Mouse (Mus musculus) ES-Bruce4 (cell line): ENCODE results near the gene Bcl2. TPM values are rescaled to one million over a fixed set of nuclear protein-coding genes. Genes with fewer than 3 reads are reported as not detected.

Experiments
- H3K27ac ChIP-seq: 2 replicates; pipeline ENCODE4 v1.5.1; 2012; ENCODE audit warnings: low read length, inconsistent platforms; ENCODE audit not compliant: insufficient read depth
- H3K27me3 ChIP-seq: 2 replicates; pipeline ENCODE4 v1.6.1; 2012; ENCODE audit warnings: mild to moderate bottlenecking, low read length, inconsistent platforms; ENCODE audit not compliant: control insufficient read depth, poor library complexity, insufficient read depth, severe bottlenecking
- H3K36me3 ChIP-seq: 2 replicates; pipeline ENCODE4 v1.6.1; 2012; ENCODE audit warnings: inconsistent platforms, mild to moderate bottlenecking, low read length, moderate library complexity; ENCODE audit not compliant: control insufficient read depth, poor library complexity, insufficient read depth, severe bottlenecking
- H3K4me1 ChIP-seq: one replicate; pipeline ENCODE4 v1.8.1; 2011; ENCODE audit warnings: low read length; ENCODE audit not compliant: control insufficient read depth, insufficient read depth
- H3K4me3 ChIP-seq: 2 replicates; pipeline ENCODE4 v1.5.1; 2011; ENCODE audit warnings: low read depth, mild to moderate bottlenecking, low read length
- H3K9ac ChIP-seq: 2 replicates; pipeline ENCODE4 v1.6.1; 2012; ENCODE audit warnings: low read depth, mild to moderate bottlenecking, inconsistent platforms; ENCODE audit not compliant: poor library complexity, severe bottlenecking
- H3K9me3 ChIP-seq: replicated peaks from 2 replicates; pipeline ENCODE4 v1.6.1; 2012; ENCODE audit warnings: mild to moderate bottlenecking, low read length, inconsistent platforms; ENCODE audit not compliant: control insufficient read depth, poor library complexity, insufficient read depth, severe bottlenecking
- CTCF ChIP-seq: IDR thresholded peaks from one replicate; pipeline ENCODE4 v1.8.1; 2011; ENCODE audit warnings: low read depth, low read length
- EP300 ChIP-seq: IDR thresholded peaks from 2 replicates; pipeline ENCODE4 v1.6.1; 2011; ENCODE audit warnings: low read depth, low read length; ENCODE audit not compliant: insufficient read depth
- POLR2A ChIP-seq: IDR thresholded peaks from one replicate; pipeline ENCODE4 v1.8.1; 2011; ENCODE audit warnings: low read length; ENCODE audit not compliant: insufficient read depth
- polyA plus RNA-seq: library from polyadenylated mRNA; stranded (reverse); fragments of >200 nt; gene quantifications from 2 replicates; pipeline ENCODE4 v1.2.4, GENCODE M21; 2011; ENCODE audit warnings: low read depth; ENCODE audit not compliant: missing spikeins, insufficient read depth, insufficient read length

Bcl2 gene
- polyA plus RNA-seq, 1 experiment, result 3.0 TPM

DNA sequence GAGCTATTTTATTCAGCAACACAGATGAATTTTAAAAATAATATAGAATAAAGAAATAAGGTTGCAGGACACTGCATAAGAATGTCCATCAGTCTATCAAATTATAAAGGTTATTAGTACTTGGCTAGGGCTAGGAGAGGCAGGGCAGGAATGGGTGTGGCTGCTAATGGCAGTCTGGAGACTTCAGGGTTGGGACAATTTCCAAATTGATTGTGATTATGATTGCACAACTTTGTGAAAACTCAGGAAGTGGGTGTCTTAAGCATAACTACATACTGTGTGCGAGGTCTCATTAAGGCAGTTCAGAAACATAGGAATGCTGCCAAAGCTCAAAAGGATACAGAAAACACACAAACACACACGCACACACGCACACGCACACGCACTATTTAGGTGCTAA, 37.9 kb upstream of the Bcl2 start:
- Histone ChIP-seq H3K27me3 (no peaks in the 10 kb centered on the region), H3K27ac (no peak overlapping the region), H3K9me3 (no peaks in the 10 kb centered on the region), H3K4me1 (no peaks in the 10 kb centered on the region), H3K36me3 (peaks cover 30% of the 10 kb centered on the region), H3K9ac (no peak overlapping the region), H3K4me3 (no peak overlapping the region)
- TF ChIP-seq EP300 (no peak), CTCF (no peak), POLR2A (no peak)

DNA sequence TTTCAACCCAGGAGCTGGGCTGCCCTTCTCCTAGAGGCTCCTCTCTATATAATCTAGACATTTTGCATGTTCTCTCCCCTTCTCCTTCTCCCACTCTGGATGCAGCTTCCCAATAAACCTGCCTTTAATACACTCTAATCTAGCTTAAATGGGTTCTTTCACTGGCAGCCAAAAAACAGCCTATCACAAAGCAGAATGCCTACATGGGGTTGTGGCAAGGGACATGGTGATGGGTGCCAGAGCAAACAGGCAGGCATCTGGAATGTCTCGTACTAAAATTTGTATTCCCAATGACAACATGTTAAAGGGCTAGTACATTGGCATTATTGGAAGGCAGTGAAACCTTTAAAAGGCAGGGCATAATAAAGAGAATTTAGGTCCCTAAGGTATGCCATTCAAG, 36.6 kb upstream of the Bcl2 start:
- no peaks in the 10 kb centered on the region for H3K4me1 ChIP-seq
- H3K36me3 ChIP-seq, result peaks cover 38% of the 10 kb centered on the region
- no peaks in the 10 kb centered on the region for H3K9me3 ChIP-seq
- no peak for TF ChIP-seq EP300
- TF ChIP-seq POLR2A, result no peak
- H3K27me3 ChIP-seq, result no peaks in the 10 kb centered on the region
- H3K9ac ChIP-seq, result no peak overlapping the region
- H3K4me3 ChIP-seq, result no peak overlapping the region
- H3K27ac ChIP-seq, result no peak overlapping the region

DNA sequence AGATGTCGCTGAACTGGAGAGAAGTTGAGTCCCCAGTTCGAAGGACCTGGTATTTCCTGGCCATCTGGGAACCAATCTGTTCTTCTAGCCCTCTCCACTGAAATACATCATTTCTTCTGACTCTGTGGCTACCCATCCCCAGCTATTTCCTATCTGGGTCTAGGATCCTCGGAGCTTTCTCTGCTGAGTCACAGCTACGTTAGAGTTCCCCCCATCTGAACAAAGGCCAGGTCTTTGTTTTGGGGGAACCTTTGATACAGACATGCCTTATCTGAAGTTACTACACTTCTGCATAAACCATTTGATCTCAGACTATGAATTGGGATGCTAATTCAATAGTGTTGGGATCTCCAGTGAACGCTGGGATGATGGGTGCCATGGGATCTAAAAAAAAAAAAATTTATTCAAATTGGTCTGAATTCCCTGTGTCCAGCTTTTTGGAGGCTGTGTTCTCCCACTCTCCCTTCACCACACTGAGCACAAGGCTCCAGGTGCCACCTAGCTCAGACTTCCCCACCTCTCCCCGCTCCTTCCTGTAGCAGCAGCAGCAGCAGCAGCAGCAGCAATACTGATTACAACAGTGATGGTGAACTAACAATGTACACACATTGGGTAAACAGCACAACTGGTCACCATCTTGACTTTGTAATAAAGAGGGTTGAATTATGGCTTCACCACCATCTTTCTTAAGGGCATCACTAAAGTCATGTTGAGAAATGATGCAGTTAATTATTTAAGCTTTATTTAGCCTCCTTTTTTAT, 34.7 kb upstream of the Bcl2 start:
- no peak overlapping the region for H3K27ac ChIP-seq
- H3K9ac ChIP-seq, result no peak overlapping the region
- H3K36me3 ChIP-seq, result peaks cover 28% of the 10 kb centered on the region
- H3K4me3 ChIP-seq, result no peak overlapping the region
- no peaks in the 10 kb centered on the region for H3K27me3 ChIP-seq
- H3K9me3 ChIP-seq, result no peaks in the 10 kb centered on the region
- TF ChIP-seq POLR2A, result no peak
- TF ChIP-seq EP300, result no peak
- TF ChIP-seq CTCF, result no peak
- no peaks in the 10 kb centered on the region for H3K4me1 ChIP-seq

DNA sequence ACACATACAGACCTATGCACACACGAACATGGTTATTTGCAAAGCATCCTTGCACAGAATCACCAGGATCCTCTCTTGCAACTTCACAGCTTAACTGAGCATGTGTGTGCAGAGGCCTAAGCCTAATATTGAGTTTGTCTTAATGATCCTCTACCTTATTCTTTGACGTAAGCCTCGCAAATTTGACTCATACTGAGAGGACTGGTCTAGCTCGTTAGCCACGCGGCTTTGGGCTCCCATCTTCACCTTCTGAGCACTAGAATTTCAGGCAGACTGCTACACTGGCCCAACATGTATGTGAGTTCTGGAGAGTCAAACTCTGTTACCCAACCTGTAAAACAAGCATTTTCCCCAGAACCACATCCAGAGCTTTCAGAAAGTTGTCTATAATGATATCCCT, 28.9 kb upstream of the Bcl2 start:
- no peaks in the 10 kb centered on the region for H3K4me1 ChIP-seq
- H3K27ac ChIP-seq, result no peak overlapping the region
- H3K9me3 ChIP-seq, result no peaks in the 10 kb centered on the region
- TF ChIP-seq POLR2A (no peak), EP300 (no peak), CTCF (no peak)
- H3K9ac ChIP-seq, result no peak overlapping the region
- H3K27me3 ChIP-seq, result no peaks in the 10 kb centered on the region
- H3K4me3 ChIP-seq, result no peak overlapping the region
- H3K36me3 ChIP-seq, result peaks cover 27% of the 10 kb centered on the region

DNA sequence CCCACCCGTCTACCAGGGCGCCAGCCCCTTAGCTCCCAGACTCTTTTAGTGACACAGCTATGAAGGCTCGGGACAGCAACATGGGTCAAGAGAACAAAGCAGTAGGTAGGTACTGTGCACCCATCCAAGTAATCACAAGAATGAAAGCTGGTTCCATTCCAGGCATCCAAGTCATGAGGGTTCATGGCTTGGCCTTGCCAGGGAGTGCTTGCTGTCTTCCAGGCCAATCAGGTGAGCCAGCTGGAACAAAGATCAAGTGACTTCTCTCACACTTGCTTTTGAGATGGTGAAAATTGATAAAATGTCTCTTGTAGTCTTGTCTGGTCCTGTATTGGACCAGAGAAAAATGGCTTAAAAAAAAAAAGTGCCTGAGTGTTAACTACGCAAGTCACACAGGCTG, 26.7 kb upstream of the Bcl2 start:
- peaks cover 12% of the 10 kb centered on the region for H3K36me3 ChIP-seq
- no peaks in the 10 kb centered on the region for H3K27me3 ChIP-seq
- H3K27ac ChIP-seq, result no peak overlapping the region
- no peaks in the 10 kb centered on the region for H3K9me3 ChIP-seq
- no peak for TF ChIP-seq POLR2A
- no peak for TF ChIP-seq CTCF
- no peak for TF ChIP-seq EP300
- H3K4me1 ChIP-seq, result no peaks in the 10 kb centered on the region
- no peak overlapping the region for H3K4me3 ChIP-seq
- H3K9ac ChIP-seq, result no peak overlapping the region

DNA sequence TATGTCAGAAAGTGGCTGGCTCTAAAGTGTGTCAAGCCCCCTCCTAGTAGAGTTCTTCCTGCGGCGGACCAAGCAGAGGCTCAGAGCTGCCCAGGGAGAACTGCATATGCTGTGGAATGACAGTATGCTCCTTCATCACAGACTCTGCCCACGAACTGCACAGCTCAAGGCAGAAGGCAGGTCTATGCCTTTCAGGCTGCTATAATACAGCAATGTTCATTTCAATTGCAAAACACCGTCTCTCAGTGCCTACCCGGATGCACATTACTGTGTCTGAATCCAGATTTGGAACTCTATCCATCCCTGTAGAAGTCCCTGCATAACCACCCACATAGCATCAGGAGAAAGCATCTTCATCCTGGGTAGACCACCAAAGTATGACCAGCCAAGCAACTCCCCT, 25.7 kb upstream of the Bcl2 start:
- Histone ChIP-seq H3K27ac (no peak overlapping the region), H3K4me3 (no peak overlapping the region), H3K27me3 (no peaks in the 10 kb centered on the region), H3K9me3 (no peaks in the 10 kb centered on the region), H3K4me1 (no peaks in the 10 kb centered on the region), H3K36me3 (peaks cover 12% of the 10 kb centered on the region), H3K9ac (no peak overlapping the region)
- TF ChIP-seq CTCF (no peak), POLR2A (no peak), EP300 (no peak)

DNA sequence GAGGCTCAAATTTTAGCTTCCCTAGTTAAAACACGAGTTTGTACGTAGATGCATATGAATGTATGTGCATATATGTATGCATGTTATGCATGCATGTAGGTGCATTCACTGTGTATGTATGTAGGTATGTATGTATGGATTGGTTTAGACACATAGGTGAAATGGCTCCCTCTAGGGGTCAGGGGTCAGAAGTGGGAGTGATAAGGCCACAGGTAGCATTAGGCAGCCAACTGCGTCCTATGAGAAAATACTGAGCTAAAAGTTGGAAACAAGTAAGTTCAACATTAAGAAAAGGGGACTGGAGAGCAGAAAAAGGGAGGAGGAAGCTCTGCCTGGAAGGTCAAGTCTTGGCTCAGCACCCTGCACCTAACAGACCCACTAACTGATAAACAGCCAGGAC, 24.0 kb upstream of the Bcl2 start:
- no peaks in the 10 kb centered on the region for H3K4me1 ChIP-seq
- TF ChIP-seq CTCF (peak; percentile 52), POLR2A (no peak)
- H3K4me3 ChIP-seq, result no peak overlapping the region
- no peak overlapping the region for H3K27ac ChIP-seq
- H3K9me3 ChIP-seq, result no peaks in the 10 kb centered on the region
- H3K27me3 ChIP-seq, result no peaks in the 10 kb centered on the region
- no peak overlapping the region for H3K9ac ChIP-seq
- peaks cover 19% of the 10 kb centered on the region for H3K36me3 ChIP-seq
